Mouse (Mus musculus) testis, adult 2 months (tissue): ENCODE data around the gene Chmp3. TPM values are rescaled to one million over a fixed set of nuclear protein-coding genes. Genes with fewer than 3 reads are reported as not detected.

ENCODE experiments used
- H3K27ac ChIP-seq: fragments of 200-500 bp; 2 replicates; pipeline ENCODE4 v1.5.1; 2012; ENCODE audit warnings: low read depth, low read length; ENCODE audit not compliant: control insufficient read depth, insufficient read depth
- H3K27me3 ChIP-seq: fragments of 200-500 bp; 2 replicates; pipeline ENCODE4 v1.6.1; 2012; ENCODE audit warnings: mild to moderate bottlenecking, low read length, moderate library complexity; ENCODE audit not compliant: control insufficient read depth, insufficient read depth
- H3K36me3 ChIP-seq: fragments of 200-500 bp; 2 replicates; pipeline ENCODE4 v1.6.1; 2012; ENCODE audit warnings: mild to moderate bottlenecking, low read length; ENCODE audit not compliant: control insufficient read depth, insufficient read depth
- H3K4me1 ChIP-seq: fragments of 200-500 bp; 2 replicates; pipeline ENCODE4 v1.6.1; 2012; ENCODE audit warnings: low read length; ENCODE audit not compliant: control insufficient read depth, insufficient read depth
- H3K4me3 ChIP-seq: fragments of 200-500 bp; 2 replicates; pipeline ENCODE4 v1.5.1; 2012; ENCODE audit warnings: low read depth, mild to moderate bottlenecking, low read length, moderate library complexity, mixed read lengths; ENCODE audit not compliant: control insufficient read depth
- CTCF ChIP-seq: fragments of 200-500 bp; IDR thresholded peaks from 2 replicates; pipeline ENCODE4 v1.5.1; 2012; ENCODE audit warnings: low read depth, mild to moderate bottlenecking, inconsistent platforms, low read length, moderate library complexity; ENCODE audit not compliant: control insufficient read depth, insufficient read depth, insufficient replicate concordance
- POLR2A ChIP-seq: fragments of 200-500 bp; IDR thresholded peaks from 2 replicates; pipeline ENCODE4 v1.6.1; 2012; ENCODE audit warnings: low read depth, mild to moderate bottlenecking, inconsistent platforms, low read length, moderate library complexity; ENCODE audit not compliant: control insufficient read depth
- polyA plus RNA-seq: library from polyadenylated mRNA; depleted of rRNA; stranded (reverse); fragments of >200 nt; gene quantifications from 2 replicates; pipeline ENCODE4 v1.2.3, GENCODE M21; 2012; rRNA removed

The Chmp3 gene
- polyA plus RNA-seq, 1 experiment: 25.0 TPM

DNA sequence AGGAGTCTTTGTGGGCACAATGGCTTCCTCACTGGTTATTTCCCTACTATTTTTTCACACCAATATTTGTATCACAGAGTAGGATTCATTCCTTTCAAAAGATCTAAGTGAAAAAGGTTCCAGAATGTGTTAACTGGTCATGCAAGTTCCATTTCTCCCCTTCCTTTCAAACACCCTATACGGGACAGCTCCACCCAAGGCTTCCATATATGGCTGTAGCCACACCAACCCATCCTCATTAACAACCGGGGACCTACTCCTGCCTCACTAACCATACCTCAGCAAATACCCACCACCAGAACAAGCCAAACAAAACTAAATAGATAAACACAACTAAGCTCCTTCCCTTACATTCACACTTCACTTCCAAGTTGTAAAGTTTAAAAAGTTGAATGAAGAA lies 87.6 kb downstream of the Chmp3 start:
- TF ChIP-seq CTCF (no peak), POLR2A (no peak)
- Histone ChIP-seq H3K27ac (peak overlapping the region; percentile 76), H3K27me3 (no peaks in the 10 kb centered on the region), H3K4me3 (peak overlapping the region; percentile 87; the same call in 1 of the 2 replicates), H3K36me3 (peaks cover 2% of the 10 kb centered on the region; the same call in 1 of the 2 replicates), H3K4me1 (no peaks in the 10 kb centered on the region)

DNA sequence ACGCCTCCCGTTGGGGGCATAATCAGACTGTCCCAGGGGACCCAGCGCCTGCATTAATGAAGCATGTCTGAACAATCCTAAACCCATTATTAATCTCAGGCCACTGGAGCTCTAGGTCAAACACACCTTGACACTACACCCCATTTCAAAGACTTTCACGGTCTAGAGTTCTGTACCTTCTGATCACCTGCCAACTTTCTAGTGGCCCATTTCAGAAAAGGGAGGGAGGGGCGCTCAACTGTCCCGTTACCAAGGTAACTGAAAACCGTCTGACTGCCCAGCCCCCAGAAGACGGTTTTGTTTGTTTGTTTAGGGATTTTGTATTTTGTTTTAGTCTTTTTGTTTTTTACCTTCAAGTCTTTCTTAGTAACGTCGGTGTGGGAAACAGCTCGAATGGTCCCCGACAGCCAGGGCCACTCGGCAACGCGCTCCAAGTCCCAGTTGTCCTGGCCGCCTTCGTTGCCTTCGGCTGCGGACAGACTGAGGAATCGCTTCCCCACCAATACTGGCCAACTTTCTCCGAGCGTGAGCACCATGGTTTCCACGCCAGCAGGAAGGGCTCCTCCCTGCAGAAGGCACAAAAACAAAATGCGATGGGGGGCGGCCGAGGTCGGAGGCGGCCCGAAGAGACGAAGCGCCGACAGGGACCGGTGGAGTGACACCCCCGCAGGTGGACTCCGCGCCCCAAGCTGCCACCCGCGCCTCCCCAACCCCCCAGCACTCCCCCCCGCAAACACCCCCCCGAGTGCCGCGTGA lies 88.3 kb downstream of the Chmp3 start:
- peaks cover 2% of the 10 kb centered on the region; the same call in 1 of the 2 replicates for H3K36me3 ChIP-seq
- H3K4me3 ChIP-seq: peak overlapping the region; percentile 87
- peak overlapping the region; percentile 100 for H3K27ac ChIP-seq
- TF ChIP-seq CTCF (no peak), POLR2A (no peak; the same call in 1 of the 2 replicates)
- H3K27me3 ChIP-seq: no peaks in the 10 kb centered on the region
- H3K4me1 ChIP-seq: no peaks in the 10 kb centered on the region

Other genes starting within 250 kb of the Chmp3 start
- 4.9 and 5.4 TPM in 2 replicates for gene Smyd1, start 221.6 kb upstream of the Chmp3 start, polyA plus RNA-seq
- 2.0 TPM in 2 replicates for gene Cd8b1, start 221.0 kb upstream of the Chmp3 start, polyA plus RNA-seq
- 0.02 TPM in 1 of 2 replicates, not detected in the other for gene Cd8a, start 170.4 kb upstream of the Chmp3 start, polyA plus RNA-seq
- 8.9 and 11.0 TPM in 2 replicates for gene Rmnd5a, start 103.2 kb upstream of the Chmp3 start, polyA plus RNA-seq
- gene Rnf103, start 49.9 kb upstream of the Chmp3 start, polyA plus RNA-seq: 4.0 and 4.1 TPM in 2 replicates
- gene Kdm3a, start 89.2 kb downstream of the Chmp3 start, polyA plus RNA-seq: 42.3 and 50.9 TPM in 2 replicates
- gene Reep1, start 163.8 kb downstream of the Chmp3 start, polyA plus RNA-seq: 21.1 and 34.3 TPM in 2 replicates